Mouse (Mus musculus): ENCODE results near the gene Rab36.

The Rab36 gene

GRCm38 (mm10) chr10:75068624-75069328, 31.9 kb downstream of the Rab36 start:
- DNase-seq (ENCODE audit: low read depth, low spot score): no peak

GRCm38 (mm10) chr10:75070281-75070976, 33.6 kb downstream of the Rab36 start:
- DNase-seq (ENCODE audit: low read depth, low spot score): no peak

GRCm38 (mm10) chr10:75075665-75076064, 38.8 kb downstream of the Rab36 start:
- no peak for DNase-seq (ENCODE audit: low read depth, low spot score)

- DNase-seq (ENCODE audit: low read depth, low spot score): no peak
These were observed 41.6 kb downstream of the Rab36 start for GRCm38 (mm10) chr10:75078174-75079128.

- no peak for DNase-seq (ENCODE audit: low read depth, low spot score)
These were observed 48.5 kb downstream of the Rab36 start for GRCm38 (mm10) chr10:75085330-75085729.

GRCm38 (mm10) chr10:75088471-75088870, 51.6 kb downstream of the Rab36 start:
- DNase-seq (ENCODE audit: low read depth, low spot score): no peak

GRCm38 (mm10) chr10:75091478-75092152, 54.8 kb downstream of the Rab36 start:
- no peak for DNase-seq (ENCODE audit: low read depth, low spot score)

GRCm38 (mm10) chr10:75093252-75093987, 56.6 kb downstream of the Rab36 start:
- peak; percentile 27 for DNase-seq (ENCODE audit: low read depth, low spot score)

GRCm38 (mm10) chr10:75094338-75094737, 57.5 kb downstream of the Rab36 start:
- no peak for DNase-seq (ENCODE audit: low read depth, low spot score)

GRCm38 (mm10) chr10:75095216-75095615, 58.4 kb downstream of the Rab36 start:
- no peak for DNase-seq (ENCODE audit: low read depth, low spot score)

GRCm38 (mm10) chr10:75098446-75099183, 61.8 kb downstream of the Rab36 start:
- DNase-seq (ENCODE audit: low read depth, low spot score): peak; percentile 46

- DNase-seq (ENCODE audit: low read depth, low spot score): no peak
These were observed 63.4 kb downstream of the Rab36 start for GRCm38 (mm10) chr10:75100298-75100697.

- no peak for DNase-seq (ENCODE audit: low read depth, low spot score)
These were observed 66.6 kb downstream of the Rab36 start for GRCm38 (mm10) chr10:75103502-75103901.

Data from embryo, embryonic 11.5 days (tissue).